Mouse (Mus musculus): ENCODE measurements around the gene Unc119b. TPM values are rescaled to one million over a fixed set of nuclear protein-coding genes. Genes with fewer than 3 reads are reported as not detected.

The Unc119b gene
- polyA plus RNA-seq, 1 experiment from 2014 or later = 81.2 TPM

- no peaks in the 10 kb centered on the region for H3K27me3 ChIP-seq (ENCODE audit: control insufficient read depth, insufficient read depth, low read length)
- H3K36me3 ChIP-seq (ENCODE audit: control insufficient read depth, insufficient read depth, low read length) = peaks cover 16% of the 10 kb centered on the region
- no peak overlapping the region for H3K4me3 ChIP-seq (ENCODE audit: low read depth, low read length)
- H3K4me1 ChIP-seq (replicated peaks; ENCODE audit: control insufficient read depth, insufficient read depth, low read length) = no peaks in the 10 kb centered on the region
- no peaks in the 10 kb centered on the region for H3K9me3 ChIP-seq (ENCODE audit: control insufficient read depth, low read length)
- ATAC-seq (replicated peaks; ENCODE audit: low FRiP score) = no peak
- no peak overlapping the region for H3K9ac ChIP-seq (ENCODE audit: low read length)
- DNase-seq (ENCODE audit: low spot score) = no peak
- no peak overlapping the region for H3K27ac ChIP-seq (ENCODE audit: low read depth, low read length)
- no peak overlapping the region for H3K4me2 ChIP-seq (ENCODE audit: low read depth, low read length, severe bottlenecking)
These were observed 12.0 kb upstream of the Unc119b start for GRCm38 (mm10) chr5:115146747-115147130.

GRCm38 (mm10) chr5:115145976-115146746 lies 11.4 kb upstream of the Unc119b start:
- Histone ChIP-seq H3K4me2 (ENCODE audit: low read depth, low read length, severe bottlenecking) (no peak overlapping the region), H3K27ac (ENCODE audit: low read depth, low read length) (no peak overlapping the region), H3K9ac (ENCODE audit: low read length) (no peak overlapping the region), H3K27me3 (ENCODE audit: control insufficient read depth, insufficient read depth, low read length) (no peaks in the 10 kb centered on the region), H3K4me1 (replicated peaks; ENCODE audit: control insufficient read depth, insufficient read depth, low read length) (no peaks in the 10 kb centered on the region), H3K36me3 (ENCODE audit: control insufficient read depth, insufficient read depth, low read length) (peaks cover 16% of the 10 kb centered on the region), H3K4me3 (ENCODE audit: low read depth, low read length) (no peak overlapping the region), H3K9me3 (ENCODE audit: control insufficient read depth, low read length) (no peaks in the 10 kb centered on the region)
- DNase-seq (ENCODE audit: low spot score) (no peak), ATAC-seq (replicated peaks; ENCODE audit: low FRiP score) (no peak)
- WGBS = 86% methylated on average over 6 of the region's 6 CpGs

- H3K36me3 ChIP-seq (ENCODE audit: control insufficient read depth, insufficient read depth, low read length) = peaks cover 13% of the 10 kb centered on the region
- no peaks in the 10 kb centered on the region for H3K9me3 ChIP-seq (ENCODE audit: control insufficient read depth, low read length)
- 81% methylated on average over 11 of the region's 11 CpGs for WGBS
- no peak overlapping the region for H3K4me3 ChIP-seq (ENCODE audit: low read depth, low read length)
- no peak for ATAC-seq (replicated peaks; ENCODE audit: low FRiP score)
- H3K27ac ChIP-seq (ENCODE audit: low read depth, low read length) = no peak overlapping the region
- no peak overlapping the region for H3K4me2 ChIP-seq (ENCODE audit: low read depth, low read length, severe bottlenecking)
- no peaks in the 10 kb centered on the region for H3K27me3 ChIP-seq (ENCODE audit: control insufficient read depth, insufficient read depth, low read length)
- no peak for DNase-seq (ENCODE audit: low spot score)
- H3K9ac ChIP-seq (ENCODE audit: low read length) = no peak overlapping the region
- H3K4me1 ChIP-seq (replicated peaks; ENCODE audit: control insufficient read depth, insufficient read depth, low read length) = no peaks in the 10 kb centered on the region
These were observed 10.6 kb upstream of the Unc119b start for GRCm38 (mm10) chr5:115145253-115145968.

GRCm38 (mm10) chr5:115144471-115144870 lies 9.7 kb upstream of the Unc119b start:
- no peaks in the 10 kb centered on the region for H3K9me3 ChIP-seq (ENCODE audit: control insufficient read depth, low read length)
- no peak overlapping the region for H3K9ac ChIP-seq (ENCODE audit: low read length)
- no peak overlapping the region for H3K4me2 ChIP-seq (ENCODE audit: low read depth, low read length, severe bottlenecking)
- no peak for ATAC-seq (replicated peaks; ENCODE audit: low FRiP score)
- no peaks in the 10 kb centered on the region for H3K27me3 ChIP-seq (ENCODE audit: control insufficient read depth, insufficient read depth, low read length)
- H3K4me3 ChIP-seq (ENCODE audit: low read depth, low read length) = no peak overlapping the region
- 64% methylated on average over 6 of the region's 6 CpGs for WGBS
- DNase-seq (ENCODE audit: low spot score) = no peak
- no peaks in the 10 kb centered on the region for H3K4me1 ChIP-seq (replicated peaks; ENCODE audit: control insufficient read depth, insufficient read depth, low read length)
- H3K36me3 ChIP-seq (ENCODE audit: control insufficient read depth, insufficient read depth, low read length) = peaks cover 3% of the 10 kb centered on the region
- no peak overlapping the region for H3K27ac ChIP-seq (ENCODE audit: low read depth, low read length)

GRCm38 (mm10) chr5:115143552-115143951 lies 8.8 kb upstream of the Unc119b start:
- Histone ChIP-seq H3K27me3 (ENCODE audit: control insufficient read depth, insufficient read depth, low read length) (no peaks in the 10 kb centered on the region), H3K9me3 (ENCODE audit: control insufficient read depth, low read length) (no peaks in the 10 kb centered on the region), H3K4me1 (replicated peaks; ENCODE audit: control insufficient read depth, insufficient read depth, low read length) (no peaks in the 10 kb centered on the region), H3K4me3 (ENCODE audit: low read depth, low read length) (no peak overlapping the region), H3K27ac (ENCODE audit: low read depth, low read length) (no peak overlapping the region), H3K9ac (ENCODE audit: low read length) (no peak overlapping the region), H3K4me2 (ENCODE audit: low read depth, low read length, severe bottlenecking) (no peak overlapping the region), H3K36me3 (ENCODE audit: control insufficient read depth, insufficient read depth, low read length) (no peaks in the 10 kb centered on the region)
- ATAC-seq (replicated peaks; ENCODE audit: low FRiP score) (no peak), DNase-seq (ENCODE audit: low spot score) (no peak)
- 85% methylated on average over 10 of the region's 10 CpGs for WGBS

GRCm38 (mm10) chr5:115142166-115142697 lies 7.5 kb upstream of the Unc119b start:
- DNase-seq (ENCODE audit: low spot score) (no peak), ATAC-seq (replicated peaks; ENCODE audit: low FRiP score) (no peak)
- no peak overlapping the region for H3K27ac ChIP-seq (ENCODE audit: low read depth, low read length)
- H3K9ac ChIP-seq (ENCODE audit: low read length) = no peak overlapping the region
- no peaks in the 10 kb centered on the region for H3K36me3 ChIP-seq (ENCODE audit: control insufficient read depth, insufficient read depth, low read length)
- H3K4me2 ChIP-seq (ENCODE audit: low read depth, low read length, severe bottlenecking) = no peak overlapping the region
- no peaks in the 10 kb centered on the region for H3K4me1 ChIP-seq (replicated peaks; ENCODE audit: control insufficient read depth, insufficient read depth, low read length)
- H3K4me3 ChIP-seq (ENCODE audit: low read depth, low read length) = no peak overlapping the region
- 90% methylated on average over 9 of the region's 9 CpGs for WGBS
- no peaks in the 10 kb centered on the region for H3K9me3 ChIP-seq (ENCODE audit: control insufficient read depth, low read length)
- no peaks in the 10 kb centered on the region for H3K27me3 ChIP-seq (ENCODE audit: control insufficient read depth, insufficient read depth, low read length)

- ATAC-seq (replicated peaks; ENCODE audit: low FRiP score) (no peak), DNase-seq (ENCODE audit: low spot score) (no peak)
- WGBS = 86% methylated on average over 3 of the region's 3 CpGs
- Histone ChIP-seq H3K4me1 (replicated peaks; ENCODE audit: control insufficient read depth, insufficient read depth, low read length) (no peaks in the 10 kb centered on the region), H3K9me3 (ENCODE audit: control insufficient read depth, low read length) (no peaks in the 10 kb centered on the region), H3K36me3 (ENCODE audit: control insufficient read depth, insufficient read depth, low read length) (no peaks in the 10 kb centered on the region), H3K9ac (ENCODE audit: low read length) (no peak overlapping the region), H3K27ac (ENCODE audit: low read depth, low read length) (no peak overlapping the region), H3K4me3 (ENCODE audit: low read depth, low read length) (no peak overlapping the region), H3K4me2 (ENCODE audit: low read depth, low read length, severe bottlenecking) (no peak overlapping the region), H3K27me3 (ENCODE audit: control insufficient read depth, insufficient read depth, low read length) (no peaks in the 10 kb centered on the region)
These were observed 6.0 kb upstream of the Unc119b start for GRCm38 (mm10) chr5:115140726-115141125.

DNA sequence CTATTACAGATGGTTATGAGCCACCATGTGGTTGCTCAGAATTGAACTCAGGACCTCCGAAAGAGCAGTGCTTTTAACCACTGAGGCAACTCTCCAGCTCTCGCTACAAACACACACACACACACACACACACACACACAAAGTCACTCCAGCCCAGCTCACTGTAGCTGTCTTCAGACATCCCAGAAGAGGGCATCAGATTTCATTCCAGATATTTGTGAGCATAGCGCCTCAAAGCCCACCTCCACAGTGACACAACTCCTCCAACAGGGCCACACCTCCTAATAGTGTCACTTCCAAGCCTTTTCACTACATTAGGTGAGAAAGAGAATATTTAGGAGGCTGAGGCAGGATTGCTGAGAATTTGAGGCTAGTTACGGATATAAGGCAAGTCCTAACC lies 4.3 kb upstream of the Unc119b start:
- WGBS = 80% methylated on average over 4 of the region's 4 CpGs

More for the DNA sequence above, 4.3 kb upstream of the Unc119b start:
- no peak overlapping the region for H3K27ac ChIP-seq (ENCODE audit: low read depth, low read length)
- ATAC-seq (replicated peaks; ENCODE audit: low FRiP score) (no peak), DNase-seq (ENCODE audit: low spot score) (no peak)
- H3K4me1 ChIP-seq (replicated peaks; ENCODE audit: control insufficient read depth, insufficient read depth, low read length) = no peaks in the 10 kb centered on the region
- H3K36me3 ChIP-seq (ENCODE audit: control insufficient read depth, insufficient read depth, low read length) = no peaks in the 10 kb centered on the region
- H3K9ac ChIP-seq (ENCODE audit: low read length) = no peak overlapping the region
- no peak overlapping the region for H3K4me3 ChIP-seq (ENCODE audit: low read depth, low read length)
- no peaks in the 10 kb centered on the region for H3K9me3 ChIP-seq (ENCODE audit: control insufficient read depth, low read length)
- H3K27me3 ChIP-seq (ENCODE audit: control insufficient read depth, insufficient read depth, low read length) = no peaks in the 10 kb centered on the region
- no peak overlapping the region for H3K4me2 ChIP-seq (ENCODE audit: low read depth, low read length, severe bottlenecking)
